Mouse (Mus musculus): ENCODE measurements around the gene Slc16a13. TPM values are rescaled to one million over a fixed set of nuclear protein-coding genes. Genes with fewer than 3 reads are reported as not detected.
A peak's percentile ranks its signal among the peaks of the same experiment; 100 is the strongest.
"Not testable (repeated sequence)": the region's sequence is repeated elsewhere in the genome, so short reads cannot be mapped to it uniquely, and the experiment has no call there.

Gene Slc16a13
- polyA plus RNA-seq, 1 experiment from 2014 or later, result 16.0 TPM

DNA sequence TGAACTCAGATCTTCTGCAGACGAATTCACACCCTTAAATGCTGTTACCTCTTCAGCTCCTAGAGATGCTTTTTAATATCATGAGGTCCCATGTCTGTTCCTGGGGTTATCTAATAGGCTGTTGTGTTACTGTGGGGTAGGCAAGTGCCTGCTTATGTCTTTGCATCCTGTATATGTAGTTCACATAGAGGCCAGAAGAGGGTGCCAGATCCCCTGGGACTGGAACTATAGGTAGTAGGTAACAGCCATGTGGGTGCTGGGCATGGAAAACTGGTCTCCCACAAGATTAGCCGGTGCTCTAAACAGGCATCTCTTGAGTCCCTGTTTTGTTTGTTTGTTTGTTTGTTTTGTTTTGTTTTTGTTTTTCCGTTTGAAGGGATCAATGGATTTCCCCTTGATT lies 49.0 kb downstream of the Slc16a13 start:
- no peaks in the 10 kb centered on the region for H3K36me3 ChIP-seq
- H3K4me3 ChIP-seq, result no peak overlapping the region
- no peaks in the 10 kb centered on the region for H3K4me1 ChIP-seq
- H3K27ac ChIP-seq (replicated peaks), result no peak overlapping the region
- 48% methylated on average over 3 of the region's 3 CpGs for WGBS
- H3K9me3 ChIP-seq (replicated peaks), result no peaks in the 10 kb centered on the region
- DNase-seq (ENCODE audit: low spot score), result no peak
- no peaks in the 10 kb centered on the region for H3K27me3 ChIP-seq (ENCODE audit: low read depth, poor library complexity, severe bottlenecking)

DNA sequence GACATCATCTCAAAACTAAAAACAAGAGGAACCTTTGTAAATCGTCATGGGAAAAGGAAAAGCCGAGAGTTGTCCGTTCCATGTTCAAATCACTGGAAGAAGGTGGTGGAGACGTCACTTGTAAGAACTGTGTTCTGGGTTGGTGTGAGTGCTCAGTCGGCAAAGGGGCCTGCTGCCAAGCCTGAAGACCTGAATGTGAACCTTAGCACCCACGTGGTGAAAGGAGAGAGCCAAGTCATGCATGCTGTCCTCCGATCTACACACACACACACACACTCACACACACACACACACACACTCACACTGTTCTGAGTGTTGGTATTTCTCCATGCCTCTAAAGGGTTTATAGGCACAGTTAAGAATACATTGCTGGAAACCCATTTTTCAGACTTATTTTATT lies 49.7 kb downstream of the Slc16a13 start:
- no peaks in the 10 kb centered on the region for H3K27me3 ChIP-seq (ENCODE audit: low read depth, poor library complexity, severe bottlenecking)
- 85% methylated on average over 7 of the region's 7 CpGs for WGBS
- no peak overlapping the region for H3K4me3 ChIP-seq
- H3K4me1 ChIP-seq, result 0 out of 2 replicates have a peak, but pooled peaks cover 3% of the 10 kb centered on the region
- no peaks in the 10 kb centered on the region for H3K9me3 ChIP-seq (replicated peaks)
- no peak for DNase-seq (ENCODE audit: low spot score)
- no peak overlapping the region for H3K27ac ChIP-seq (replicated peaks)
- no peaks in the 10 kb centered on the region for H3K36me3 ChIP-seq

- H3K27ac ChIP-seq (replicated peaks), result no peak overlapping the region
- H3K27me3 ChIP-seq (ENCODE audit: low read depth, poor library complexity, severe bottlenecking), result no peaks in the 10 kb centered on the region
- 0 out of 2 replicates have a peak, but pooled peaks cover 3% of the 10 kb centered on the region for H3K4me1 ChIP-seq
- 86% methylated on average over 7 of the region's 7 CpGs for WGBS
- H3K9me3 ChIP-seq (replicated peaks), result no peaks in the 10 kb centered on the region
- no peak overlapping the region for H3K4me3 ChIP-seq
- no peaks in the 10 kb centered on the region for H3K36me3 ChIP-seq
- DNase-seq (ENCODE audit: low spot score), result no peak
Measured at GRCm38 (mm10) chr11:70170291-70170690, 50.6 kb downstream of the Slc16a13 start.

- H3K4me1 ChIP-seq; H3K4me3 ChIP-seq; H3K27me3 ChIP-seq (ENCODE audit: low read depth, poor library complexity, severe bottlenecking); H3K36me3 ChIP-seq; H3K9me3 ChIP-seq (replicated peaks); H3K27ac ChIP-seq (replicated peaks); DNase-seq (ENCODE audit: low spot score): not testable (repeated sequence)
- WGBS, result 95% methylated on average over 7 of the region's 7 CpGs
Measured at GRCm38 (mm10) chr11:70169471-70169870, 51.4 kb downstream of the Slc16a13 start.

DNA sequence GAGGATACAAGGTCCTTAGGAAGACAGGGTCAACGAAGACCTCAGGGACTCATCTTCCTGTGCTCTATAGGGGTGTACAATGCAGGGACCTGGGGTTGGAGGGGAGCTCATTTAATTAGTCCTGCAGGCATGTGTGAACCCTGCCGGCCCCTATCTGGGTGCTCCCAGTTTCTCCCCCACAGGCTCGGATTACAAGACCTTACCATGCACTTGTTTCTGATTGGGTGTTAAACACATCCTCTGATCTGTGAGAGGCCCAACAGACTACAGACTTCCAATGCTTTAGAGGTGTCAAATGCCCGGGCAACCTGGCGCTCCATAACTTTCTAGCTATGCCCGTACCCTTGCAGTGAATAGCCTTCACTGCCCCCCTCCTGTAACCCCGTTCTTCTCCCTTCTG lies 52.7 kb downstream of the Slc16a13 start:
- Histone ChIP-seq H3K36me3 (no peaks in the 10 kb centered on the region), H3K4me1 (0 out of 2 replicates have a peak, but pooled peaks cover 3% of the 10 kb centered on the region), H3K4me3 (no peak overlapping the region), H3K9me3 (replicated peaks) (no peaks in the 10 kb centered on the region), H3K27ac (replicated peaks) (no peak overlapping the region), H3K27me3 (ENCODE audit: low read depth, poor library complexity, severe bottlenecking) (no peaks in the 10 kb centered on the region)
- DNase-seq (ENCODE audit: low spot score), result no peak
- 66% methylated on average over 7 of the region's 7 CpGs for WGBS

MicroRNAs encoded within 50 kb of the gene (microRNA counts, 519-probe panel; counts per million panel counts)
- microRNA mmu-miR-195, result not detected
- not detected for microRNA mmu-miR-497

Small RNA genes lying within 50 kb of the gene (microRNA-seq; reads per million reads assigned to microRNA genes)
- gene Mir195a, result 362 reads per million, percentile 66 among the genes with 10 or more reads in this experiment
- gene Mir497, result not detected
- gene Mir497b, result not detected

Other genes with a start within 250 kb of the Slc16a13 start
- 20.5 and 26.3 TPM in 2 replicates for gene Ctdnep1, start 239.9 kb downstream of the Slc16a13 start, polyA plus RNA-seq (2016; fragmentation: Nextera tagmentation; extraction: Ambion mirVana)
- gene Elp5, start 238.5 kb downstream of the Slc16a13 start, polyA plus RNA-seq (2016; fragmentation: Nextera tagmentation; extraction: Ambion mirVana), result 151 and 155 TPM in 2 replicates
- gene Gabarap, start 229.9 kb downstream of the Slc16a13 start, polyA plus RNA-seq (2016; fragmentation: Nextera tagmentation; extraction: Ambion mirVana), result 409 and 454 TPM in 2 replicates
- gene Phf23, start 225.3 kb downstream of the Slc16a13 start, polyA plus RNA-seq (2016; fragmentation: Nextera tagmentation; extraction: Ambion mirVana), result 95.1 and 96.3 TPM in 2 replicates
- gene Dvl2, start 220.5 kb downstream of the Slc16a13 start, polyA plus RNA-seq (2016; fragmentation: Nextera tagmentation; extraction: Ambion mirVana), result 52.1 and 54.1 TPM in 2 replicates
- 42.2 and 48.6 TPM in 2 replicates for gene Acadvl, start 205.7 kb downstream of the Slc16a13 start, polyA plus RNA-seq (2016; fragmentation: Nextera tagmentation; extraction: Ambion mirVana)
- gene Dlg4, start 204.1 kb downstream of the Slc16a13 start, polyA plus RNA-seq (2016; fragmentation: Nextera tagmentation; extraction: Ambion mirVana), result 16.6 and 23.8 TPM in 2 replicates
- 0.58 and 0.73 TPM in 2 replicates for gene Asgr1, start 167.0 kb downstream of the Slc16a13 start, polyA plus RNA-seq (2016; fragmentation: Nextera tagmentation; extraction: Ambion mirVana)
- not detected in 2 replicates for gene Asgr2, start 128.4 kb downstream of the Slc16a13 start, polyA plus RNA-seq (2016; fragmentation: Nextera tagmentation; extraction: Ambion mirVana)
- gene Mgl2, start 90.7 kb downstream of the Slc16a13 start, polyA plus RNA-seq (2016; fragmentation: Nextera tagmentation; extraction: Ambion mirVana), result 0.12 TPM in 1 of 2 replicates, not detected in the other
- gene Clec10a, start 64.9 kb downstream of the Slc16a13 start, polyA plus RNA-seq (2016; fragmentation: Nextera tagmentation; extraction: Ambion mirVana), result 0.35 and 0.61 TPM in 2 replicates
- gene Slc16a11, start 8.3 kb downstream of the Slc16a13 start, polyA plus RNA-seq (2016; fragmentation: Nextera tagmentation; extraction: Ambion mirVana), result 1.2 and 1.3 TPM in 2 replicates
- gene Bcl6b, start 8.7 kb upstream of the Slc16a13 start, polyA plus RNA-seq (2016; fragmentation: Nextera tagmentation; extraction: Ambion mirVana), result 4.8 and 5.0 TPM in 2 replicates
- gene 0610010K14Rik, start 16.9 kb upstream of the Slc16a13 start, polyA plus RNA-seq (2016; fragmentation: Nextera tagmentation; extraction: Ambion mirVana), result 241 and 244 TPM in 2 replicates
- 9.6 and 10.7 TPM in 2 replicates for gene Gm21988, start 18.8 kb upstream of the Slc16a13 start, polyA plus RNA-seq (2016; fragmentation: Nextera tagmentation; extraction: Ambion mirVana)
- gene Rnasek, start 18.8 kb upstream of the Slc16a13 start, polyA plus RNA-seq (2016; fragmentation: Nextera tagmentation; extraction: Ambion mirVana), result 104 and 128 TPM in 2 replicates
- 2.5 TPM in 2 replicates for gene Alox12, start 34.3 kb upstream of the Slc16a13 start, polyA plus RNA-seq (2016; fragmentation: Nextera tagmentation; extraction: Ambion mirVana)
- gene Alox12e, start 101.6 kb upstream of the Slc16a13 start, polyA plus RNA-seq (2016; fragmentation: Nextera tagmentation; extraction: Ambion mirVana), result not detected in 2 replicates
- 0.26 TPM in 1 of 2 replicates, not detected in the other for gene Alox15, start 131.0 kb upstream of the Slc16a13 start, polyA plus RNA-seq (2016; fragmentation: Nextera tagmentation; extraction: Ambion mirVana)
- 52.2 and 53.2 TPM in 2 replicates for gene Pelp1, start 189.0 kb upstream of the Slc16a13 start, polyA plus RNA-seq (2016; fragmentation: Nextera tagmentation; extraction: Ambion mirVana)
- 28.3 and 37.4 TPM in 2 replicates for gene Arrb2, start 211.6 kb upstream of the Slc16a13 start, polyA plus RNA-seq (2016; fragmentation: Nextera tagmentation; extraction: Ambion mirVana)
- gene Med11, start 230.9 kb upstream of the Slc16a13 start, polyA plus RNA-seq (2016; fragmentation: Nextera tagmentation; extraction: Ambion mirVana), result 39.7 and 44.6 TPM in 2 replicates
- 0.14 and 0.40 TPM in 2 replicates for gene Zmynd15, start 238.4 kb upstream of the Slc16a13 start, polyA plus RNA-seq (2016; fragmentation: Nextera tagmentation; extraction: Ambion mirVana)
- 0.46 and 0.63 TPM in 2 replicates for gene Cxcl16, start 238.9 kb upstream of the Slc16a13 start, polyA plus RNA-seq (2016; fragmentation: Nextera tagmentation; extraction: Ambion mirVana)

Data from midbrain, embryonic 10.5 days (tissue).